Mouse (Mus musculus) kidney, adult 9 months (tissue): ENCODE data around the gene Akap4.

Experiments used
- DNase-seq: peaks from one replicate; pipeline ENCODE4 v3.0.0; 2022

Gene Akap4

DNA sequence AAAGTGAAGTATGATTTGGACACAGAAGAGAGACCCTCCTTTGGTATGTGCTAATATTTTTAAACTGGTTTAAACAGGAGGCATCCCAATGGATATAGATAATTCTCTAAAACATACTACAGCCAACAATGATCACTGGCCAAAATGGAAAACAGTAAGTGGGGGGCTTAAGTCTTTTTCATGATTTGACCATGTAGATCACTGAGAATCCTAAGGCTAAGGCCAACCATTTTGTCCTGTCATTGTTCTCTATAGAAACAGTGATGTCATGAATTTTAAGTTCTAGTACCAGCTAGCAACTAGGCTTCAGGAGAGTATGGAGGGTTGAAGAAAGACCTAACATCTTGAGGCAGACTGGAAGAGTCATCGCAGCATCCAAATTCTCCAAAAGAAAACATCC is at the start of gene Akap4:
TSS of gene Akap4 (plus strand) at position 301 of the 400 bp plus-strand sequence.
- no peak for DNase-seq

DNA sequence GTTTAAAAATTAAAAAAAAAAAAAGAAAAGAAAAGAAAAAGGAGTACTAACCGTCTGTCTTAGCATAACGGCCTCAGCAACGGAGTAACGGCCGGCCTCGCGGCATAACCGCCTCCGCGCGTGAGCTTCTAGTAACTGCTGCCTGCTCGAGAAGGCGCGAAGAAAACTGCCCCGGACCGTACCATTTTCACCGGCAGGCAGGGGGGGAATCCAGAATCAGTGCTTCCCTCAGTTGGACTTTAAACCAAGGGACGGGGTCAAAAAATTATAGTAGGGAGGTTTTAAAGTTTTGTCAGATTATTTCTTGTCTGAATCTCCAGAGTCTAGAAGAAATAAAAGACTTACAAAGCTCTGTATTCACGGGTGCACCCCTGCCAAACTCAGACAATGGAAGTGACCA is 25.8 kb upstream of the Akap4 start, which contains the start of gene Ccnb3:
TSS of gene Ccnb3 (minus strand) at position 101 of the 400 bp plus-strand sequence.
- no peak for DNase-seq

DNA sequence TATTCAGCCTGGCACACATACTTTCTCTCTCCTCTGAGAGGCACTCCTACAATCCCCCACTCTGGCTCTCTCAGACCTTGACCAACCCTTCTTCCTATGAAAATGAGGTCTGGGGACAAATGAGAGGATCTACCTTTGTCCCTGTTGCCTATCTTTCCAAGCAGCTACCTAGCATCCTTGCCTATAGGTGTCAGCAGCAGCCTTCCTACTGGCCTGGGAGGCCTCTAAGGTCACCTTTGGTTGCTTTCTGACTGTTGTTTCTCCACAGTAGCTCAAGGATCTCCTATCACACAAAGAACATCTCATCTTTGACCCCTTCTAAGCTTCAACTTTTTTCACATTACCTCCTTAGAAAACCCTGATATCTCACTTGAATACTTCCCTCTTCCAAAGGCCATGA is 10.3 kb upstream of the Akap4 start:
- DNase-seq: no peak

DNA sequence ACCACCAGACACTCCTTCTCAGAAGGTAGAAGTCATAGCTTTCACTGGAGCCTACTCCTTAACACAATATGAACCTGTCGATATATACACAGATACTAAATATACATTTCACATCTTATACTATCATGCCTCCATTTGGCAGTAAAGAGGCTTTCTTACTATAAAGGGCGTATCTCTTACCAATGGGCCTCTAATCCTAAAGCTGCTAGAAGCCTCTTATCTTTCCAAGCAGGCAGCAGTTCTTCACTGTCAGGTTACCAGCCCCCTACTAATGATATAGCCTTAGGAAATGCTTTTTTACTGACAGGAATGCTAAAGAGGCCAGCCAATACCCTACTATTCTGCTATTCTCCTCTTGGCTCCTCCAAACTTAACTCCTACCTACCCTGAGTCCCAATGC is 9.7 kb upstream of the Akap4 start:
- no peak for DNase-seq

DNA sequence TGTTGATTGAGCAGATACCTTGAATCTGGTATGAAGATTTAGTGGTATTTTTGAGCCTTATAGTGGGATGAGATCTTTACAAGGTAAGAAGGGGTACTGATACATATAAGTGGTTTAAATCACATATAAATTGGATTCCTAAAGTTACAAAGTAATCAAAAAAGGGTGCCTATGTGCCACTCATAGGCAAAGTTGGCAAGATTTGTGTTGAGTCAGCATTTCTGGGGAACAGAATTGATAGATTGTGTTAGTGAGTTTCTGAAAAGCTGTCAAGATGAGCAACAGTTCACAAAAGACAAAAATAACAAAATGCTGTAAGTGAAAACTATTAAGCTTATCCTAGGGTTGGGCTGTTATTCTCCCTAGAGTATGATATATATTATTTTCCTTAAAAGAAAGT is 3.2 kb upstream of the Akap4 start:
- DNase-seq: no peak

DNA sequence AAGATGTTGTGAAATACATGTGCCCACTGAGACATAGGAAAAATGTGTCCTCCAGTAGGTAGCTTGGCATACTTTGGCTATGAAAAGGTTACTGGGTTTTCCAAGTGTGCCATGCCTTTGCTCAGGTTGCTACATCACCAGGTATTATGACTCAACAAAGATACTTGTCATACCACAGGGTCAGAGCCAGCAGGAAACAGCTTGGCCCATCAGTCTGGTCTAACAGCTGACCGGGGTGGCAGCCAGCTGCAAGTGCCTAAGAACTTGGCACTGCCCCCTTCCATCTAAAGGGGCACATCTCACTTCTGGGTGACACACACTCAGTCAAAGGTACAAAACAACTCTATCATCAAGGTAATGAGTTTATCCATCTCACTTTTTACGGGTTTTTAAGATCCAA is 683 bp downstream of the Akap4 start:
- DNase-seq: no peak

DNA sequence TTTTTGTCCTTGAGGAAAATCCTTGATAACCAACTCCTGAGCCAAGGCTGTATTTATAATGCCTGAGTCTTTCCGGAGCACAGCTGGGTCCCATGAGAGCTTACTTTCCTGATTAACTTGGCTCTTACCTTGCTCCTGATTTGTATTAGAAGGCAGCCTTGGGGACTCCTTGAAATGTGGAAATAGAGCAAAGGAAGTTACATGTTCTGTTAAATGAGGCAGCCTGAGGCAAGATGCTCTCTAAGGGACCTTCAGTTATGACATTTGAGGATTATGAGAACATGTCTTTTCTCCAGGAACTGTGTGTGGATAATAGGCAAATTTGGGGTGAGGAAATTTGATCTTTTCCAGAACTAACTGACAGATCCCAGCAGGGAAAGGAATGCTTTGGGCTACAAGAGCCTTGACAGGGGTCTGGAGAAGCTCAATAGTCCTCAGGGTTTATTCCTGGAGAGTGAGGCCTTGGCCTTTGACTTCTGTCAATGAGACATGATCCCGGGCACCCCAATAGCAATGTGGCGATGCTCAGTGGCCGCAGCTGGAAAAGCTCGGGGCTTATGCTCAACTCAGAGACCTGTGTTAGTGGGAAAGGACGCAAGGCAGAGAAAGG is 12.6 kb downstream of the Akap4 start:
- no peak for DNase-seq

DNA sequence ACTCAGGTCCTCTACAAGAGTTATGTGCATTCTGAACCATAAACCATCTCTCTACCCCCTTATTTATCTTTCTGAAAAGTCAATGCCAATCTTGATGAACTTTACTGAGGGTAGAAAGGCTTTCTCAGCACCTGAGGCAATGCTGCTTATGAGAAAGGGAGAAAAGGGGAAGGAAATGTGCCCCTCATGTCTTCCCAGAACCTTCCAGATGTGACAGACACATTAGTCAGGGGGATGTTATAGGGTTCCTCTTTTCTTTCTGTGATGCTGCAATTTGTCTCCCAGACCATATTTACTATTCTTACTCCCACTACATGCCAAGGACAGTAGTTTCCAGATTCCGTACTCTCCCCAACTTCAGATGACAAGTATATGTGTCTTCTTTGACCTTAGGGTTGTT is 18.6 kb downstream of the Akap4 start:
- DNase-seq: no peak

DNA sequence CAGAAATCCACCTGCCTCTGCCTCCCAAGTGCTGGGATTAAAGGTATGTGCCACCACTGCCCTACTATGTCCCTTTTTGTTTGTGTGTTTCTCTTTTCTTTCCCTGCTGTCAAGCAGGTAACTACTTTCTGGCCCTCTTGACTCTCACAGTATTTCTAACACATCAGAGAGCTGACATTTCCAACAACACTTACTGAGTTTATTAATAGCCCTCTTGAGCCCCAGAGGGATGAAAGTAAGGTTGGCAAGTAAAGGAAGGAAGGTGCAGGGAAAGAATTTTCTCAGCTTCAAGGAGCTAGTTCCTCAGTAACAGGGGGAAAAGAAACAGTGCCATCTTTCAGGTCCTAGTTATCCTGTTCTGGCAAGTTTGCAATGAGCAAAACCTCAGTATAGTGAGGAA is 23.0 kb downstream of the Akap4 start:
- DNase-seq: no peak

DNA sequence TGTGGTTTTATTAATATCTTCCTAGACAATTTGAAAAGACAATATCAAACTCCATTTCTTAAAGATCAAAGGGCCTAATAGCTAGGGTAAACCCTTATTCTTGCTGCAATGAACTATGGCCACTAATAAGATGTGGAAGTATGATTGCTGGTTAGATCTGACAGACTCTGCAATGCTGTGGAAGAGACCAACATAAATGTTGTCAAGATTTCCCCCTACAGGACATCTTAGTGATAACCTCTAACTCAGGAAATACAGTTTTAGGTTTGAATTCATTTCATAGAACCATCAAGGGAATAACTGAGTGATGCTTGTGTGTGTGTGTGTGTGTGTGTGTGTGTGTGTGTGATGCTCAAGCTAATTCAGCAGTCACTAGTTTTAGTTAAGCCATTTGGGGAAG is 35.0 kb downstream of the Akap4 start:
- DNase-seq: no peak

DNA sequence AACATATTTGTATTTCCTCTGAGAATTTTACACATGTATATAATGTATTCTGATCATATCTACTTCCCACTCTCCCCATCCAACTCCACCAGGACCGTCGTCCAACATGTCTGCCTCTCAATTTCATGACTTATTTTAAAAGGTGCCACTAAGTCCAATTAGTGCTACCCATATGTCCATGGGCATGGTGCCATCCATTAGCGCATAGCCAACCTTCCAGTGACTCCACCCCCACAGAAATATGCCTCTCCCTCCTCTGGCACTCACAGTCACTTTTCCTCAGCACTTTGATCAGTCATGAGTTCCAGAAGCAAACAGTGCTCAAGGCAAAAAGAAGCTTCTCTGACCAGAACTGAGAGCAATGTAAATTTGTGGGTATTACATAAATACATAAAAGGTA is 47.6 kb downstream of the Akap4 start:
- no peak for DNase-seq

DNA sequence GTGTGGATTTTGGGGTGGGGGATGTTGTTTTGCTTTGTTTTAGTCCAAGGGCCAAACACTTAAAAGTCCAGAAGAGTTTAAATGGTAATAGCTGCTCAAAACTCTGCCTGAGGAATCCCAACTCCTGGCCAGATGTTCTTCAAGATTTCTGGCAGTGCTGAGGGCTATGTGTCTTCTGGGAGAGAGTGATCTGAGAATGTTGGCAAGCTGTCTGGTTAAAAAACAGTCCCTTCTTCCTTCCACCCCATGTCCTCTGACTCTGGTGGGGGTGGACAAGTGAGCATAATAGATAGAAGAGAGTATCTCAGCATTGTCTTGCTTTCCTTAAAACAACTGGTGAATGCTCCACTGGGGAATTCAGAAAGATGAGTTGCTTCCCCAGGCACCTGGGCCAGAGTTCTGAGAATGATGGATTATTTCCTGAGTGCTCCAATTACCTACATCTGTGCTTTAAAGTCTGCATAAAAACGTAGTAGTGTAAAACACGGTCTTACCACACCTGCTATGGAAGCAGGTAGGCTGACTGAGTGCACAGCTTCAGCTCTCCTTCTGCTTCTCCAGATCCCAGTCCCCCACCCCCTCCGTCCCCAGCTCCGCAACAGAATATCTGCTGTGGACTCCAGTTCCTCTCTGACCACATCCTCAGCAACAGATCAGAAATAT is 54.4 kb downstream of the Akap4 start:
- DNase-seq: no peak
